Mouse (Mus musculus): ENCODE measurements at regions not wholly inside any gene's neighbourhood (a gene's known extent, or its start where the extent isn't known, plus 50 kb on each side); places are given as distances from the start of the nearest gene placed in this dataset.

DNA sequence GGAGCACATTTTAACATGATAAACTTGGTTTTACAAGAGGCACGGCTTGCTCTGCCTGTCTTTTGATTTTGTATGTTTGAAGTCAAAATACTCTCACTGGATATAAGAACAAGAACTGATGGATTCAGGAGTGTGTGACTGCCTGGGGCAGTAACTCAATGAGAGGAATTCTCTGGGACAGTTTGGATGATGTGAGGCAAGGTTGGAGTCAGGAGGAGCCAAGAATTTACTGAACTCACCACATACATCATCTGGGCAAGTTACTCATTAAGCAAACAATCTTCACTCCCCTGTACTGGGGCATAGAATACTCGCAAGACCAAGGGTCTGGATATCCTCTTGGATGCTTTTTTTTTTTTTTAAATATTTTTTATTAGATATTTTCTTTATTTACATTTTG lies 87.7 kb upstream of the 4933412E24Rik start:
- CTCF ChIA-PET: no interaction called here

DNA sequence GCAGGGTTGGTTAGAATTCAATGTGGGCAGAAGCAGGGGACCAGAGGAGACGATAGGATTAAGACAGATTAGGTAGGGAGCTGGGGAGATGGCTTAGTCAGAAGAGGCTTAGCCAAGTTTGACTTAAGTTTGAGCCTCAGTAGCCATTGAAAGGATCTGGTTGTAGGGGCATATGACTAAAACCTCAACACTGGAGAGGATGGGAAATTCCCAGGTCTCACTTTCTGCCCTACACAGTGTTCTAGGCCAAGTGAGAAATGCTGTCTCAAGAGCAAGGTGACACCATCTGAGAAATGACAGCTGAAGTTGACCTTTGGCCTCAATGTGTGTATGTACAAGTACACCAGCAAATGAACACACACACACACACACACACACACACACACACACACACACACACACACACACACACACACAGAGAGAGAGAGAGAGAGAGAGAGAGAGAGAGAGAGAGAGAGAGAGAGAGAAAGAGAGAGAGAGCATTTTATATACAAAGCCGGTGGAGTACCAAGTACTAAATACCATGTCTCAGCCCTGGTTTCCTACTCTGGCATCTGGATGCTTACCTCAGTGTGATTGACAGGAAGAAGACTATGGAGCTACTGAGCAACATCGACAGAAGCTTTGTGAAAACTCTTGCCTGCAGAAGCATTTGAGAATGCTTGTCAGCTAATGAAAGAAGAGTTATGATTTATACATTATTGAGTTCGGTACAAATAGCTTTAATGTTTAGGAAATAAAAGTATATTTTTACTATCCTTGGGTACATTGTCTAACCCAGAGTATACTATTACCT lies 85.3 kb upstream of the 4933412E24Rik start:
- CTCF ChIA-PET: interaction anchor here (0.5 kb wide), 1 partner anchor 51 kb away, joined by 3 read pairs; no protein-coding TSS in a partner anchor

DNA sequence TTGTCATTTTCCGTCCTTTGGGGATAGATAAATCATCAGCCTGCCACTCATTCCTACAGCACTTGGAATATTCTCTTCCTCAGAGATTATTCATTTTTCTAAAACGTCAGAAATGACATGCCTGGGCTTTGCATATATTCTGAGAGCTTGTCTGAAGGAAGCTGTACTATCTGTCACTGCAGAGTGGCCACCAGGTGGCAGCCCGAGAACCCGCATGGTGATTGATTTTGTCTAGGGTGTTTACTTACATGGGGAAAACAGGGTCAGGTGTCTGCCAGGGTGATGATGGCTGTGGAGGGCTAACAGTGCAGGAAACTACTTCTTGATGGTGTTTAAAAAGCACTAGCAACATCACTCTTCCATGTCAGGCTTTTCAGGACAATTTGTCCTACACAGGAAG lies 80.7 kb upstream of the 4933412E24Rik start:
- CTCF ChIA-PET: interaction anchor here (0.6 kb wide), 1 partner anchor 189 kb away, joined by 4 read pairs; no protein-coding TSS in a partner anchor

GRCm38 (mm10) chr15:60096131-60096530 lies 79.7 kb upstream of the 4933412E24Rik start:
- CTCF ChIA-PET: interaction anchor here (0.7 kb wide), 1 partner anchor 12 kb away, joined by 3 read pairs; no protein-coding TSS in a partner anchor

- CTCF ChIA-PET: no interaction called here
Observed at GRCm38 (mm10) chr15:60089921-60090320, 73.5 kb upstream of the 4933412E24Rik start.

GRCm38 (mm10) chr15:60088964-60089899 lies 72.8 kb upstream of the 4933412E24Rik start:
- CTCF ChIA-PET: no interaction called here
